Mouse (Mus musculus) myocyte (in vitro differentiated cells): ENCODE data around the gene Cym.

Source experiments
- CEBPB ChIP-seq: IDR thresholded peaks from 2 replicates; pipeline ENCODE4 v1.6.1; 2011; ENCODE audit warnings: mild to moderate bottlenecking, moderate library complexity; ENCODE audit not compliant: poor library complexity, insufficient read depth, severe bottlenecking
- E2F4 ChIP-seq: IDR thresholded peaks from one replicate; pipeline ENCODE4 v1.6.1; 2011; ENCODE audit warnings: mild to moderate bottlenecking, control low read depth, moderate library complexity; ENCODE audit not compliant: insufficient read depth
- MAX ChIP-seq: IDR thresholded peaks from one replicate; pipeline ENCODE4 v1.6.1; 2011; ENCODE audit warnings: low read depth, mild to moderate bottlenecking, control low read depth
- MYOD1 ChIP-seq, 3 experiments: IDR thresholded peaks; one replicate each; pipeline ENCODE4 v1.6.1; 2011; ENCODE audit warnings: control low read depth in 2 of 3, low read depth in 2 of 3, mild to moderate bottlenecking in 2 of 3, moderate library complexity in 1 of 3; ENCODE audit not compliant: insufficient read length in 2 of 3, control insufficient read depth in 1 of 3
- MYOG ChIP-seq, 3 experiments: IDR thresholded peaks; one replicate each; pipeline ENCODE4 v1.6.1; 2011; ENCODE audit warnings: control low read depth in 2 of 3, low read depth in 2 of 3, mild to moderate bottlenecking in 2 of 3; ENCODE audit not compliant: insufficient read length in 2 of 3, control insufficient read depth in 1 of 3, insufficient read depth in 1 of 3
- POLR2A ChIP-seq: IDR thresholded peaks from one replicate; pipeline ENCODE4 v1.6.1; 2011; ENCODE audit warnings: low read depth, mild to moderate bottlenecking, control low read depth, moderate library complexity; ENCODE audit not compliant: insufficient read length
- POLR2AphosphoS2 ChIP-seq: IDR thresholded peaks from one replicate; pipeline ENCODE4 v1.6.1; 2011; ENCODE audit warnings: low read depth, control low read depth; ENCODE audit not compliant: insufficient read length
- REST ChIP-seq: IDR thresholded peaks from one replicate; pipeline ENCODE4 v1.6.1; 2011; ENCODE audit warnings: mild to moderate bottlenecking, control low read depth, moderate library complexity; ENCODE audit not compliant: insufficient read depth, insufficient read length
- SRF ChIP-seq: IDR thresholded peaks from one replicate; pipeline ENCODE4 v1.6.1; 2011; ENCODE audit warnings: low read depth; ENCODE audit not compliant: control insufficient read depth, insufficient read length
- TCF12 ChIP-seq: IDR thresholded peaks from one replicate; pipeline ENCODE4 v1.6.1; 2011; ENCODE audit warnings: mild to moderate bottlenecking, control low read depth; ENCODE audit not compliant: poor library complexity, insufficient read depth, severe bottlenecking
- TCF3 ChIP-seq: IDR thresholded peaks from one replicate; pipeline ENCODE4 v1.6.1; 2011; ENCODE audit warnings: low read depth, control low read depth; ENCODE audit not compliant: insufficient read length
- USF1 ChIP-seq: IDR thresholded peaks from one replicate; pipeline ENCODE4 v1.6.1; 2011; ENCODE audit warnings: low read depth, mild to moderate bottlenecking, control low read depth, moderate library complexity

DNA sequence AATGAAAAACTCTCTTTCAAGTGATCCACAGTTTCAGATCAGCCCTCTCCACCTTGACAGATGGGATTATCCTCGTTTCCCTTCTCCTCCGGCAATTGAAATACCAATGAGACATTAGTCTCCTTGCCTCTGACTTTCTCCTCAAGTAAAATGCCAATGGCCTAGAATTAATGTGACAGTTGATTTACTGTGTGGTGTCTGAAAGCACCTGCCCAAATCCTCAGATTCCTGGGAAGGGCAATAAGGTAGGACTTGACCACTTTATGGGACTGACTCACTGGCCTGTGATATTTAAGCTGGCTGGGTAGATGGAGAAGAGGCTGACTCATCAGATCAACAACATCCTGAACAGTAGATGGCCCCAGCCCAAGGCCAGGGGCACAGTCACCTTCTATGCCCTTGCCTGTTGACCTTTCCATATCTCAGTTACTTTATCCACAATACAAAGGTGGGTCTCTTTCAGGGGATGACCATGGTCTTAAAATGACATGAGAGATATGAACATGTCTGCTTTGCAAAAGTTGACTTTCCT lies 45.3 kb upstream of the Cym start:
- no peak for TF ChIP-seq POLR2A
- no peak for TF ChIP-seq POLR2AphosphoS2
- TF ChIP-seq MYOG (IDR thresholded peaks at IDR 0.05; ENCODE audit: control insufficient read depth in 1 of 3, insufficient read depth in 1 of 3, insufficient read length in 2 of 3, low read depth in 2 of 3), result peak in 1 of 3 experiments; percentile 29
- TF ChIP-seq MAX, result no peak
- peak in 2 of 3 experiments; percentile 82 to 92 for TF ChIP-seq MYOD1 (IDR thresholded peaks at IDR 0.05; ENCODE audit: control insufficient read depth in 1 of 3, insufficient read length in 2 of 3, low read depth in 2 of 3)
- no peak for TF ChIP-seq USF1
- TF ChIP-seq CEBPB, result no peak
- no peak for TF ChIP-seq REST
- TF ChIP-seq E2F4, result no peak
- peak; percentile 69 for TF ChIP-seq TCF12
- no peak for TF ChIP-seq TCF3
- no peak for TF ChIP-seq SRF
